Mouse (Mus musculus) lung, adult 10 weeks (tissue): ENCODE measurements around the gene Tmpo. TPM values are rescaled to one million over a fixed set of nuclear protein-coding genes. Genes with fewer than 3 reads are reported as not detected.

ENCODE experiments used
- polyA plus RNA-seq: library from polyadenylated mRNA; stranded (reverse); fragments of 350-450 nt; fragmentation: Illumina TruSeq; extraction: RNeasy Lipid Tissue Mini Kit (QIAGEN cat#74804); gene quantifications from one replicate; pipeline ENCODE4 v1.2.3, GENCODE M21; 2014; ENCODE audit warnings: low read depth, low replicate concordance; ENCODE audit not compliant: insufficient read depth

The Tmpo gene
- polyA plus RNA-seq, result 50.7 TPM

DNA sequence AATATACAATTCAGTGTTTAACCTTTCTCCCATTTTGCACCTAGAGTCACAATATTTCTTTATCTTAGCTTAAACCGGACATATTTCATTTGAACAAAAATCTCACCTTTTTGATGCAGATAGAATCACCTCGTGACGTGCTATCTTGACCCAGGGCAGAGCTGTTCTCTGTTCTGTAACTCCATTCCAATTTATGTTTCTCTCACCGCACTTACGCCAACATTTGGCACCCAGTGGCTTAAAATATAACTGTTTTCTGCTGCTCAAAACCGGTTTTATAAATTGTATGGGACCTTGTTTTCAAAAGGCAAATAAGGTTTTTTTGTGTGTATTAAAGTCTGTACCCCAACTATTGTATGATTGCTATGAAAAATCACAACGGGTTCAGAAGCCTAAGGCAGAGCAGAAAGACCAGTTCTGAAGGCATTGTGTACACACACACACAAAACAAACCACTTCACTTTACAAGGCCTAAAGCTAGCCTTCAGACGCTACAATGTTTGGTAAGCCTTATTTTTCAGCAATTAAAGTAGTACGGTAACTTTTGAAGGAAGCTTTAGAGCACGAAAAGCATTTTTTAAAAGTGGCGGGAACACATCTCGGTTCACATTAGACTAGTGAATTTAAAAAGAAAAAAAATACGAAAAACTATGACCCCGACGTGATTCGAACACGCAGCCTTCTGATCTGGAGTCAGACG is at the start of gene Tmpo:
Gene Tmpo (minus strand): TSS at position 555 of the 700 bp plus-strand sequence.

DNA sequence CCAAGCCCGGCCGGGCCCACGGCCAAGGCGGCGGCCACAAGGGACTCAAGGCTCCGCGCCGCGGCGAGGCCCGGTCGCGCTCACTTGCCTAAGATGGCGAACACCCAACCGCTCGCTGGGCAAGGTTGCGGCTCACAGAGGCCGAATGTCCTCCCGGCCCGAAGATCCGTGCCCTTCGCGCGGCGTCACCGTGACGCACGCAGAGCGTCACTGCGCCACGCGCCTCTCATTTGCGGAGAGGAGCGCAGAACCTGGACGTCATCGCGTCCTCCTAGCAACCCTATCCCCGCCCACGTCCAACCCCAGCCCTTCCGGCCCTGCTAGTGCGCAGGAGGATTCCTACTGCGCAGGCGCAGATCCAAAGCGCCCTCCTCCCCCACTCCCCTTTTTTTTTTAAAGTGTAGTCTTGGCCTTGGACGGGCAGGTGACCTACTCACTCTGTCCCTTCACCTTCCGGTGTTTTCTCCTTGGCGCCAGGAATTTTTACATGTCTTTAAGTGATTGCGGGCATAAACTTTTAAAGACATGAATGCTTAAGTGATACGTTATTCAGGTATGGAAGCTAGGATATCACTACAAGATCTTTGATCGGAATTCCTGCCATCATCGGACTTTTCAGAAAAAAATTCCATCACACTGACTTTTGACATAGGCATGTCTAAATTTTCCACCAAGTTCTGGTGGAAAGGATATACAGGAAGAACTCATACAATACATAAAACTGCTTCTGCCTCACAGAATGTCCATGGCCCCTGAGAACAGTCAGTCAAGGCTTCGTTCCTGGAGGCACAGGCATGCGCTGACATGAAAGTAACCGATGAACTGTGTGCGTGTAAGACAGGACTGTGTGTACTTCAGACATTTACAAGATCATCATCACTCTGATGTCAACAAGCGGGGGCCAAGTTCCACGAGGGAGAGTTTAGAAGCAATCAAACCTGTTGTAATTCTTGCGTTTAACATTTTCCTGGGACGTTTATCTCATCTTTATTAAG is 57.0 kb downstream of the Tmpo start, which contains the start of gene Slc25a3:
Gene Slc25a3 (minus strand): TSS at position 232 of the 995 bp plus-strand sequence.

Other genes with a start within 250 kb of the Tmpo start
- 10.6 TPM for gene Apaf1, start 98.5 kb downstream of the Tmpo start, polyA plus RNA-seq
- 23.0 TPM for gene Ikbip, start 98.4 kb downstream of the Tmpo start, polyA plus RNA-seq
- gene Slc25a3, start 57.3 kb downstream of the Tmpo start, polyA plus RNA-seq, result 265 TPM